Mouse (Mus musculus): Measurements from ENCODE around the gene Acsm5.
"Not testable (repeated sequence)": the region's sequence is repeated elsewhere in the genome, so short reads cannot be mapped to it uniquely, and the experiment has no call there.

Gene Acsm5

DNA sequence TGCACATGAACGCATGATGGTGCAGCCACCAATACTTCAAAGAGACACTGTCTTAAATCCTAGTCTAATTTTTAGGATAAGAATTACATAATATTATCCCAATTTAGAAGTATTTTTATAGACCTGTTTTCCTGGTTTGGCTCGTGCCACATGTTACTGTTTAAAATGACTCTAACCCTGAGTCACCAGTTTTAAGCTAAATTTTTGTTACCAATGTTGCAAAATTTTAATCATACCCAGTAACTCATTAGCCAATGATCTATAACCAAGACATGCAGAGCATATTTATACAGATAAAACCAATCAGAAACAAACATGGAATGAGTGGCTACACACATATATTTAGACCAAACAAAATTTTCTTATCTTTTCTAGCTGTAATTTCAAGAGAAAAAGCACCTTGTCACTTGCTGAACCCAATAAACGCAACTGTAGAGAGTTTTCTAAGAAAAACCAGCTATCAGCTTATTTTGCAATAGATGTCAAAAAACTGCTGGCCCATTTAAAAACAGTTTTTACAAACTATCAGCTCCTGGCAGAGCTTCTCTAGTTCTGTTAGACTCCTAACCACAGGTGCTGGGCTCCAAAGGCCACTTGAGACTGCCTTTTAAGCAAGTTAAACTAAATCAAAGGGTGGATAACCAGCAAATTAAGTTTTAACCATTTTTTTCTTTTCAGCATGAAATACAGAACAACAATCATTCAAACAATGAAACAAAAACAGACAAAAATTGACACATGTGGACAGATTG, 31.4 kb downstream of the Acsm5 start:
- DNase-seq: no peak

DNA sequence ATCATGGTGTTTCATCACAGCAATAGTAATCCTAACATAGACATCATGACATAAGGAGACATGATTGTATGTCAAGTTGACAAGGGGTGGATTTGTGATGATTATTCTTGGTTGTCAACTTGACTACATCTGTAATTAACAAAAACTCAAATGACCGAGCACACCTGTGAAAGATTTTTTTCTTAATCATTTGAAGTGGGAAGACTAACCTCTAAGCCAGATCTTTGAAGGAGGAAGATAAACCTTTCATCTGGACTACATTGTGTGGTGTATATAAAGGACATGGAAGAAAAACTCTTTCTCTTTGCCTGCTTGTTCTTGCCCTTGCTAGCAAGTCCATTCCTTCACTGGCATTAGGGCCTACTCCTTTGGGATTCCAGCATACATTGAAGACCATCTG, 34.8 kb downstream of the Acsm5 start, which contains the start of gene Acsm2:
Gene Acsm2 (plus strand): TSS at position 301 of the 400 bp plus-strand sequence.
- no peak for DNase-seq

DNA sequence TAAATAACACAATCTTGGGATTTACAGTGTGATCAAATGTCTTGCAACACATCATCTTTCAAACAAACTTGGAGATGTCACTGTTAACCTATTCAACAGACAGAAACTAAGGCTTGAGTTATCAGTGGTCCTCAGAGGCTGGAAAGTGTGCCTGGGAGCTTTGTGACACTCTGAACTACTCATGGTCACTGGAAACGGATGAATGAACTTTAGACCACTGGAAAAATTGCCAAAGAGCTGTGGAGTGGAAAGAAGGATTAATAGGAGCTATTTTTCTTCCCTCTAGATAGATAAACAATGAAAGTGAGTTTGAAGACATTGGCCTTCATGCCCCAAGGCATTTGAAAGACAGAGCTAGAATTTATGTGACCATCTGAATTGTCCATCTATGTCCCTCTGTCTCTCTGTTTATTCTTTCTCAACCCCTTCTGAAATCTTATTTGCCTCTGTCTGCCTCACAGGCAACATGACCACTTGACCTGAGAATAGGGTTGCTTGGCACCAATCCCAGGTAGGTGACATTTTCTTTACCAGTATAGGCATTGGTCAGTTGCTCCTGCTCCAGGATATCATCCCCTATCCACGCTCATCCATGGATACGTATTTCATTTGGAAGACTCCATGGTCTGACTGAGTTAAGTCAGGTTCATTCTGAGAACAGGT, 40.7 kb downstream of the Acsm5 start:
- DNase-seq: no peak

DNA sequence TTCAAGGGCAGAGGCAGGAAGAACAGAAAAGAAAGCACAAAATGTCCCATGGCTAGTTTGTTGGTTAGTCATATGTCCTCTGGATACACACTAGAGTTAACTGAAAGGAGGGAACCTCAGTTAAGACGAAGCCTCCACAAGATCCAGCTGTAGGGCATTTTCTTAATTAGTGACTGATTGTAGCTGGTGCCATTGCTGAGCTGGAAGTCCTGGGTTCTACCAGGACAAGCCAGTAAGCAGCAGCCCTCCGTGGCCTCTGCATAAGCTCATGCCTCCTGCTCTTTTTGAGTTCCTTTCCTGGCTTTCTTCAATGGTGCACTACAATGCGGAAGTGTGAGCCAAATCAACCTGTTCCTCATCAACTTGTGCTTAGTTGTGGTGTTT, 41.2 kb downstream of the Acsm5 start:
- DNase-seq: no peak

DNA sequence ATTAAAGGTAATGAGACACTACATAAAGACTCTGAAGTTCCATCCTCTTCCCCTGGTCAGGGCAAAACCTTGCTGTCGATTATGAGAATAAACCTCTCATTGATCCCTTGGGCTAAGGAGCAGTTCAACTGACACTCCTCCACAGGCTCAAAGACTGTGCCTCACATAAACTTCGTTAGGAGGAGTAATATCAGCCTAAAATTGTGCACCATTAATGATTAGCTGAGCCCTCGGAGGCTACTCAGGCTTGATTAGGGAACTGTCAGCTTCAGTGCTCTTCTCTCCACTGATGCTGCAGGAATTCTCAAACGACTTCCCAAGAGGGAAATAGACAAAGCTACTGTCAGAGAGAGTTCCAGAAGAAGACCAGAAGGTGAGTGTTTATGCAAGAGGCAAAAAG, 42.2 kb downstream of the Acsm5 start:
- DNase-seq: no peak

DNA sequence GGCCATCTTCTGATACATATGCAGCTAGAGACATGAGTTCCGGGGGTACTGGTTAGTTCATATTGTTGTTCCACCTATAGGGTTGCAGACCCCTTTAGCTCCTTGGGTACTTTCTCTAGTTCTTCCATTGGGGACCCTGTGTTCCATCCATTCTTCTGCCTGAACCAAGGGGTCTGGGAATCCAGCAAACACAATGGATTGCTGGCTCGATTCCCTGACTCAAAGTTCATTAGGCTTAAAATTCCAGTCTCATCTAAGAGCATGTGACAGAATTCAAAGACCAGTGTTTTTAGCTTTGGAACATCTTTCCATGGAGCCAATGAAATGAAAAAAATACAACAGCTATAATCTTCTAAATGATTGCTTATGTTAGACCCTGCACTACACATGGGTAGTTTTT, 43.2 kb downstream of the Acsm5 start:
- not testable (repeated sequence) for DNase-seq

DNA sequence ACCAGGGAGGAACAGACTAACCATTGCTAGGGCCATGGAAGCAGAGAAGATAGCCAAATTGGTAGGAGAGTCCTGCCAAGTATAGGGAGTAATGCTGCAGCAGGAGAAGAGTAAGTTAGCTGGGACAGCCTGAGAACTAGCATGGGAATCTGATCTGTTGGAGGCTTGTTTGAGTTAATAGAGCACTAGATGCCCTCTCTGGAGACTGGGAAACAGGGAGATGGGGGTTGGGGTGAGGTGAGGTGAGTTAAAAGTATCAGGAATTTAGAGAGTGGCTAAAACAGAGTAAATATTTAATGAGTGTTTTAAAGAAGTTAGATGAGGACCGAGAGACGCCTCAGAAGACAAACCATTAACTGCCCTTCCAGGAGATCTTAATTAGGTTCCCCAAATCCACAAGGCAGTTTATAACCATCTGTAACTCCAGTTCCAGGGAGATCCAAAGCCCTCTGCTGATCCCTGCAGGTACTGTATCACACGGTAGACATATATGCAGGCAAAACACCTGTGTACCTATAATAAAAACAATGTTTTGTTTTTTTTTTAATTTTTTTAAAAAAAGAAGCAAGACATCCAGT, 75.4 kb downstream of the Acsm5 start:
- DNase-seq: no peak
